Mouse (Mus musculus) cerebellum, adult (tissue): ENCODE results near the gene Hist1h2ac.
A peak's percentile ranks its signal among the peaks of the same experiment; 100 is the strongest.
"Not testable (repeated sequence)": the region's sequence is repeated elsewhere in the genome, so short reads cannot be mapped to it uniquely, and the experiment has no call there.

ENCODE experiments used
- ATAC-seq: cut with Nextera tagmentation; 2 replicates; pipeline ENCODE4 v1.9.2; 2017; ENCODE audit warnings: mild to moderate bottlenecking, moderate library complexity, mixed read lengths; ENCODE audit not compliant: insufficient number of reproducible peaks, low FRiP score, low TSS enrichment

The Hist1h2ac gene

GRCm38 (mm10) chr13:23683755-23684281 is at the start of gene Hist1h2ac, which contains the start of gene Hist1h2bc:
TSS of gene Hist1h2ac (minus strand) at chr13:23683948.
TSS of gene Hist1h2bc (plus strand) at chr13:23684199.
- ATAC-seq = peak; percentile 100

- 0 out of 2 replicates have a peak, but pooled peaks have one; percentile 45 for ATAC-seq
Measured at GRCm38 (mm10) chr13:23732156-23732804, 48.5 kb upstream of the Hist1h2ac start.

GRCm38 (mm10) chr13:23730479-23730878 is 46.7 kb upstream of the Hist1h2ac start:
- ATAC-seq = no peak

GRCm38 (mm10) chr13:23729706-23730105 is 46.0 kb upstream of the Hist1h2ac start:
- no peak for ATAC-seq

GRCm38 (mm10) chr13:23729192-23729525 is 45.4 kb upstream of the Hist1h2ac start:
- ATAC-seq = no peak

- no peak for ATAC-seq
Measured at GRCm38 (mm10) chr13:23728472-23729191, 44.9 kb upstream of the Hist1h2ac start.

- no peak for ATAC-seq
Measured at GRCm38 (mm10) chr13:23725213-23725612, 41.5 kb upstream of the Hist1h2ac start.

- ATAC-seq = no peak
Measured at GRCm38 (mm10) chr13:23724239-23724638, 40.5 kb upstream of the Hist1h2ac start.

- not testable (repeated sequence) for ATAC-seq
Measured at GRCm38 (mm10) chr13:23717593-23718245, 34.0 kb upstream of the Hist1h2ac start.

GRCm38 (mm10) chr13:23717176-23717575 is 33.4 kb upstream of the Hist1h2ac start:
- ATAC-seq = no peak

- ATAC-seq = no peak
Measured at GRCm38 (mm10) chr13:23716261-23717042, 32.7 kb upstream of the Hist1h2ac start.

- no peak for ATAC-seq
Measured at GRCm38 (mm10) chr13:23710374-23711089, 26.8 kb upstream of the Hist1h2ac start, which contains the start of gene Hfe. TSS of gene Hfe (minus strand) at chr13:23710854.

- no peak for ATAC-seq
Measured at GRCm38 (mm10) chr13:23709714-23710373, 26.1 kb upstream of the Hist1h2ac start.

- no peak for ATAC-seq
Measured at GRCm38 (mm10) chr13:23708654-23709053, 24.9 kb upstream of the Hist1h2ac start.

GRCm38 (mm10) chr13:23708041-23708440 is 24.3 kb upstream of the Hist1h2ac start:
- ATAC-seq = no peak

- ATAC-seq = no peak
Measured at GRCm38 (mm10) chr13:23706771-23707170, 23.0 kb upstream of the Hist1h2ac start.

GRCm38 (mm10) chr13:23705751-23706356 is 22.1 kb upstream of the Hist1h2ac start:
- ATAC-seq = no peak

- not testable (repeated sequence) for ATAC-seq
Measured at GRCm38 (mm10) chr13:23702801-23703200, 19.1 kb upstream of the Hist1h2ac start.

- ATAC-seq = no peak
Measured at GRCm38 (mm10) chr13:23702220-23702619, 18.5 kb upstream of the Hist1h2ac start.
